In the genomic region with DNA sequence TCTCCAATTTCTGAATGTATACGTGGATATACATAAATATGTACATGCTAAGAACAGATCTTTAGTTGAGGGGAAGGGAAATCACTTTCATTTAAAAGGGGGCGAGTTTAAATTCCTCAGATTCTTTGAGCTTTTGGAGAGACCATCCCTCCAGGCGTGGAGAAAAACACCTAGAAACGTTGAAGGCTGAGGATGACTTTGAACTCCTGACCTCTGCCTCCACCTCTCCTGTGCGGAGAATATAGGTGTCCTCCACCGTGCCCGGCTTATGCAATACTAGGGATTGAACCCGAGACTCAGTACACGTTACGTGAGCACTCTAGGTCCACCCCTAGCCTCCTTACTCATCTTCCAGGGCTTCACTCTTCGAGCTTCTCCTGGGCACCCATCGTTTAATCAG, we compare ENCODE assay signal across 16 mouse cellular contexts.
"Had no signal": no experiment of that assay in that cellular context is flagged by ENCODE, and none has a peak within 500 bp of the region (broad histone marks: within the 10 kb centered on the region; RNA-seq: fewer than 3 reads in every experiment).

No protein-coding gene starts in this region.

- H3K36me3 ChIP-seq: midbrain, embryonic 10.5 days; neural tube, embryonic 13.5 days; neural tube, embryonic 15.5 days; stomach, embryonic 15.5 days had no signal

- H3K4me3 ChIP-seq: midbrain, embryonic 10.5 days; myocyte; neural tube, embryonic 13.5 days; neural tube, embryonic 15.5 days; stomach, embryonic 15.5 days had no signal

- H3K9ac ChIP-seq: lung, embryonic 14.5 days; neural tube, embryonic 13.5 days; neural tube, embryonic 15.5 days; stomach, embryonic 15.5 days had no signal

- H3K4me2 ChIP-seq: lung, embryonic 14.5 days; neural tube, embryonic 13.5 days; neural tube, embryonic 15.5 days; stomach, embryonic 15.5 days had no signal

- ATAC-seq: midbrain, embryonic 16.5 days had no signal

- H3K27ac ChIP-seq: midbrain, embryonic 10.5 days; neural tube, embryonic 13.5 days; neural tube, embryonic 15.5 days; stomach, embryonic 15.5 days; stomach, postnatal 0 days had no signal

- H3K27me3 ChIP-seq: neural tube, embryonic 13.5 days; neural tube, embryonic 15.5 days; stomach, embryonic 15.5 days had no signal

- H3K9me3 ChIP-seq: midbrain, embryonic 10.5 days; neural tube, embryonic 13.5 days; neural tube, embryonic 15.5 days; stomach, embryonic 15.5 days had no signal

- DNase-seq: lung, adult 18-20 months; lung, embryonic 14.5 days; lung, postnatal 10 days; lung, postnatal 4 days; midbrain, embryonic 14.5 days; right cerebral cortex, postnatal 14 days; thymus, adult 2 months; thymus, postnatal 25 days; thymus, postnatal 4 days had no signal

- H3K4me1 ChIP-seq: neural tube, embryonic 13.5 days; stomach, embryonic 15.5 days had no signal
